Mouse (Mus musculus) thymus, postnatal 36 days (tissue): ENCODE data around the gene Ung.

Experiments used
- DNase-seq, 2 experiments: peaks; one replicate each; pipeline ENCODE4 v3.0.0; 2022; ENCODE audit warnings: mixed read lengths in 2 of 2

The Ung gene

DNA sequence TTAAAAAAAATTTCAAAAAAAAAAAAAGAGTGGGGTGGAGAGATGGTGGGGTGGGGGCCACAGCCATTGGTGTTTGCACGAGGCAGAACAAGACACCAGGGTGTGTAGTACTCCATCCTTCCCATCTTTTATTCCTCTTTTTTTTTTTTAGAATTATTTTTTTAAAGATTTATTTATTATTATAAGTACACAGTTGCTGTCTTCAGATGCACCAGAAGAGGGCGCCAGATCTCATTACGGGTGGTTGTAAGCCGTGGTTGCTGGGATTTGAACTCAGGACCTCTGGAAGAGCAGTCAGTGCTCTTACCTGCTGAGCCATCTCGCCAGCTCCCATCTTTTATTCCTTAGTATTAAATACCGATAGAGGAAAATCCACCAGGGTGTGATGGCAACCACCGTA is 43.3 kb downstream of the Ung start:
- DNase-seq = no peak

- no peak for DNase-seq
Observed at GRCm38 (mm10) chr5:114173877-114174581, 43.8 kb downstream of the Ung start.

GRCm38 (mm10) chr5:114174639-114175038 is 44.5 kb downstream of the Ung start:
- peak; percentile 32 to 41 for DNase-seq

DNA sequence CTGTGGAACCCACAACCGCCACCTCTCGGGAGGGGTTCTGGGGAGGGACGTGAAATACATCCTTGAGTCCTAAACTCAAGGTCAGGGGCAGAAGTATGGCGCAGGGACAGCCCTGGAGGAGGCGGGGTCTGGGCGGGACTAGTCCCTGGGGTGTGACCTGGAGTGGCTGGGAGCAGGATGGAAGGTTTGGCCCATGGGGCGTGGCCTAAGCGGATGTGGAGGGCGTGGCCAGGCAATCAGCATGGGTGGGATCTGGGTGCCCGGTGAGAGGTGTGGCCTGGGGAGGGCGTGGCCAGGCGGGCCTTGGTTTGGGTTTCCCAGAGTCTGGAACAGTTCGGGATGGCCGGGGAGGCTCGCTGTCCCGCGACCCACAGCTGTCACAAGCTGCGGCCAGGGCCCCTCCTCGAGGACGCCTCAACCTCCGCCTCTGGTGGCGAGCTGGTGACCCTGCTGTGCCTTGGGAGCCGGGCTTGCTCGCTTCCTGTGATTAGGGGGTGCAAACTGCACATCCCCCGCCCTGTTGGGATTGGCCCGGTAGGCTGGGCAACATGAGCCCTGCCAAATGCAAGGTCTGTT is 45.5 kb downstream of the Ung start:
- peak; percentile 63 to 75 for DNase-seq

GRCm38 (mm10) chr5:114176548-114177400 is 46.6 kb downstream of the Ung start:
- DNase-seq = no peak

DNA sequence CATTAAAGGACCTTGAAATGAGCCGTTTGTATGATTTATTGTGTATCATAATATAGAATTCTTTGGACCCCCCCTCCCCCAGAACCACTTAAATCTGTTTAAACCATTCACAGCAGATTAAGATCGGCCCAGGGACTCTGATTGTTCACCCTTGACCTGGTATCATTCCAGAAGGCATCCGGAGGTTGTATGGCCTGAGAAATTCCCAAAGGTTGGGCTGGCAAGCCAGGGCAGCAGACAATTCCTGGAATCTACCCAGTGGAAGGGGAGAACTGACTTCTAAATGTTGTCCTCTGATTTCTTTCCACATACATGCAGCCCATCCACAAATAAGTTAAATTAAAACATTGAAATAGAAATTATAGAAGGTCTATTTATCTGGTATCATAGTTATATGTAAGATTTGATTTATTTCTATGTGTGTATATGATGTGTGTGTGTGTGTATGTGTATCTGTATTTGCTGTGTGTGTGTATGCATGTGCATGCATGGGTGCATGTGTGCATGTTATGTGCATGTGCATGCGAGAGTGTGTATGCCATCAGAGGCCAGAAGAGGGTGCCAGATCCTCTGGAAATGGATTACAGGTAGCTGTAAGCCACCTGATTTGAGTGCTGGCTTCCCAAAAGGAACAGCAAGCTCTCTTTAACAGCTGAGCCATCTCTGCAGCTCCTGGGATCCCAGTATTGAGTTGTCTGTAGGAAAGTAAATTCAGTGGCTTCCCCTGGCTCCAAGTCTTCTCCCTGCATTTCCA is 48.0 kb downstream of the Ung start:
- DNase-seq = no peak

DNA sequence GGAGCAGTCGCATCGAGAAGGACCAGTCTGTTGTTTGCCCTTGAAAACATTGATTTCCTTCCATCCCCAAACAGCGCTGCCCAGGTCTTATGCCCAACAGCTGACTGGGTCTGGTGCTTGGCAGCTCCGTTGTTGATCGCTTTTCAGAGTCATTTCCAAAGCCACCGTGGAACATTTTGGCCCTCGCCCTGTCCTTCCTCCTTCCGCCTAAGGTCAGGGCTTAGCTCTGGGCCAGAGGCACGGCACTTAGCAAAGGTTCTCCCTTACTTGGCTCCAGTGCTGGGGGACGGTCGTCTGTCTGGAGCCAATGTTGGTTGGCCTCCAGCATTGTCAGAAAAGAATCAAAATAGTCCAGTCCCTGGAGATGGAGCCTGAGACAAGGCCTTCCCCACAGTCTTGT is 49.4 kb downstream of the Ung start:
- DNase-seq = no peak

DNA sequence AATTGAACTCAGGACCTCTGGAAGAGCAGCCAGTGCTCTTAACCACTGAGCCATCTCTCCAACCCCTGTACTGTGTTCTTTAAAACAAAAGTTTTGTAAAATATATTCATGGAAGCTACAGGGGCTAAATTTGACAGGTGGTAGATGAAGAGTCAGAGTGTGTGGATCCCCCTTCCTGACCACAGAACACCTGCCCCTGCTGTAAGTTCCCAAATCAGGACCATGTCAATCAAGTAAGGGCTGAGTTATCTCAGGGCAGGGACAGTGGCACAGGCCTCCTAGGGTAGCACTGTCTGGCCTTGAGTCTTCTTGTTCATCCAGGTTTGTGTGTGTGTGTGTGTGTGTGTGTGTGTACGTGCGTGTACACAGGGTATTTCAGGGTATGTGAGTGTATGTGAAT is 53.3 kb downstream of the Ung start:
- DNase-seq = no peak

DNA sequence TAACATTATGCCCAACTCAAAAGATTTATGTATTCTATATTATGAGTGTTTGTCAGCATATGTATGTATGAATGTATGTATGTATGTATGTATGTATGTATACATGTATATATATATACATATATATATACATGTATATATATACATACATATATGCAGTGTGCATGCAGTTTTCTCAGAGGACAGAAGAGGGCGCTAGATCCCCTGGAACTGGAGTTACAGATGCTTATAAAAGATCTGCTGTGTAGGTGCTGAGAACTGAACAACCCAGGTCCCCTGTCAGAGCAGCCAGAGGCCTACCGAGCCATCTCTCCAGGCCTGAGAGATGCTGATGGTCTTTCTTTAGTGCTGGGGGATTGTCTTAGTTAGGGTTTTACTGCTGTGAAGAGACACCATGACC is 56.9 kb downstream of the Ung start:
- no peak for DNase-seq
